Mouse (Mus musculus) urinary bladder, postnatal 14 days (tissue): ENCODE measurements around the gene Vps37d.
A peak's percentile ranks its signal among the peaks of the same experiment; 100 is the strongest.

Experiments used
- DNase-seq: peaks from one replicate; pipeline ENCODE4 v3.0.0; 2021; ENCODE audit warnings: low spot score

The Vps37d gene

GRCm38 (mm10) chr5:135077564-135078481 lies at the start of gene Vps37d:
Vps37d (minus strand) TSS chr5:135078266.
- peak; percentile 95 for DNase-seq

- DNase-seq: no peak
These were observed 49.6 kb upstream of the Vps37d start for GRCm38 (mm10) chr5:135127669-135128068.

GRCm38 (mm10) chr5:135126121-135126520 lies 48.1 kb upstream of the Vps37d start:
- no peak for DNase-seq

GRCm38 (mm10) chr5:135120753-135121152 lies 42.7 kb upstream of the Vps37d start:
- no peak for DNase-seq

- DNase-seq: peak; percentile 63
These were observed 40.6 kb upstream of the Vps37d start for GRCm38 (mm10) chr5:135118589-135119081.

- DNase-seq: no peak
These were observed 37.2 kb upstream of the Vps37d start for GRCm38 (mm10) chr5:135115241-135115640.

- no peak for DNase-seq
These were observed 35.7 kb upstream of the Vps37d start for GRCm38 (mm10) chr5:135113782-135114181.

GRCm38 (mm10) chr5:135109976-135110375 lies 31.9 kb upstream of the Vps37d start:
- no peak for DNase-seq

GRCm38 (mm10) chr5:135109426-135109825 lies 31.4 kb upstream of the Vps37d start:
- no peak for DNase-seq

- DNase-seq: no peak
These were observed 31.0 kb upstream of the Vps37d start for GRCm38 (mm10) chr5:135109017-135109416.

GRCm38 (mm10) chr5:135107521-135108501 lies 29.7 kb upstream of the Vps37d start:
- DNase-seq: peak; percentile 60

GRCm38 (mm10) chr5:135106758-135107256 lies 28.7 kb upstream of the Vps37d start:
- peak; percentile 83 for DNase-seq

GRCm38 (mm10) chr5:135103999-135104660 lies 26.1 kb upstream of the Vps37d start:
- no peak for DNase-seq

- no peak for DNase-seq
These were observed 22.9 kb upstream of the Vps37d start for GRCm38 (mm10) chr5:135100981-135101380.

- DNase-seq: no peak
These were observed 11.6 kb upstream of the Vps37d start, which contains the start of gene Mlxipl for GRCm38 (mm10) chr5:135089653-135090052. Mlxipl (plus strand) TSS chr5:135089890.

- no peak for DNase-seq
These were observed 8.8 kb upstream of the Vps37d start for GRCm38 (mm10) chr5:135086871-135087270.

- DNase-seq: no peak
These were observed 2.5 kb upstream of the Vps37d start for GRCm38 (mm10) chr5:135080539-135080938.

GRCm38 (mm10) chr5:135079578-135079977 lies 1.5 kb upstream of the Vps37d start:
- DNase-seq: no peak

GRCm38 (mm10) chr5:135078482-135078810 lies 380 bp upstream of the Vps37d start:
- no peak for DNase-seq

- DNase-seq: peak; percentile 15
These were observed 1.0 kb downstream of the Vps37d start for GRCm38 (mm10) chr5:135076931-135077505.

- no peak for DNase-seq
These were observed 1.7 kb downstream of the Vps37d start for GRCm38 (mm10) chr5:135076368-135076767.
